Mouse (Mus musculus): ENCODE data around the gene Elmo1.
"Not testable (repeated sequence)": the region's sequence is repeated elsewhere in the genome, so short reads cannot be mapped to it uniquely, and the experiment has no call there.

The Elmo1 gene

DNA sequence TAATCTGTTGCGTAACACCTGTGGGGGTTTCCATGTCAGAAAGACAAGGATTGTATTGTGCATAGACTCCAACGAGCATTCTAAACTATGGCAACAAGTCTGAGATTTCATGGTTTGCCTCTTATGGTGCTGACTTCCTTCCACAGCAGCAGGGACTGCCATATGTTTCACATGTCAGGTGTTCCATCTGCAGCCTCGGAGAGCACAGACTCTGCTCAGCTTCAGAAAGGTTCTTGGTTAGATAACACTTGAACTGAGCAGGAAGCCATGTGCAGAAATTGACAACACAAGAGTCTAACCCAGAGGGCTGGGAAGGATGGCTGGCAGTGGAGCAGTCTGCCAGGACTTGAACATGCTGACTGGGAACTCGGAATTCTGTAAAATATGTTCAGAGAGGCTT is 500.6 kb downstream of the Elmo1 start:
- no peak for DNase-seq (ENCODE audit: low read depth in 1 of 2, low spot score in 2 of 2)

DNA sequence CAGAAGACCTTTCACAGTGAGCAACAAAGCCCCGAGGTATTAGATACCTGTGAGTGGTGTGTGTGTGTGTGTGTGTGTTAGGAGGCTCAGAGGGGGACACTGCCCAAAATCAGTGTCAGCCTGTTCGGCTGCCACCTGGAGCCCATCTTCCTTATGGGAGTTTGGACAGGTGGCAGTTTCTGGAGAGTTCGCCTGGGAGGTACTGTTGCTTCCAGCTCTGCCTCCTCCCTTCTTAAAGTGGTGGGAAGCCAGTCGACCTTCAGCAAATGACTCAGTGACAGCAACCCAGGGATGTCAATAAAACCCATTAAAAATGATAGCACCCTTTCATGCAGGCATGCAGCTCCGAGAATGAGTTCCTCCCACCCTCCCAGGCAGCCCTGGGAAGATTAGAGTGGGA is 506.9 kb downstream of the Elmo1 start:
- DNase-seq (ENCODE audit: low read depth in 1 of 2, low spot score in 2 of 2): no peak

DNA sequence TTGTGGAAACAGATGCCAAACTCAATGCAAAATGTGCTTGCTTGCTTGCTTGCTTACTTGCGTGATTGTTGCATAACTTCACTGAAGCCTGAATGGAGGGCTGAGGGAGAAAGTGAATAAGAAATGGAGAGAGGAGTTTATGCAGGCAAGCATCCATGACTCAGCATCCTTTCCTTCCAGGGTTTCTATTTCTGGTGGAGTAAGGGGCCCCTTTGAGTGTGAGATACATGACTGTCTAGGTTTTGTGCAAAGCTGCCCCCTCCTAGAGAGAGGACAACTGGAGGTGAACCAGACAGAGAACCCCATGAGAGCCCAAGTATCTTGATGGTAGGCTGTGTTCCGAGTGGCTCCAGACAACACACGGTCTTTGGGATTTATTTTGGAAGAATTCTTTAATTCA is 508.2 kb downstream of the Elmo1 start:
- no peak for DNase-seq (ENCODE audit: low read depth in 1 of 2, low spot score in 2 of 2)

DNA sequence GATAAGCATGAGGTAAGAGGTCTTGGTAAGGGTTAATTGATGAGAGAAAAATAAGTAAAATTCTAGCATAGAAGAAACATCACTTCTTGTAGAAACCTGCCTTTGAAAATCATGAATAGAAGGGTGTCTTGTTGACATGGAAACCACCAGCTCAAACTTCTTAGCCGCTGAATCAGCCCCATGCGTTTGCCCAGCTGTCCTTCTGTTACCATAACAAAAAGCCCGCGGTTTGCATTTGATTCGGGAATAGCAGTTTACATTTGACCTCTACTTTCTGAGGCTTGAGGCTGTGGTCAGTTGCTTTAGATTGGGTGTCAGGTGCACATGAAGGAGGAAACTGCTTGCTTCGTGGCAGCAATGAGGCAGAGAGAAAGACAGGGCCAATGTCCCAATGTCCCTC is 509.9 kb downstream of the Elmo1 start:
- DNase-seq (ENCODE audit: low read depth in 1 of 2, low spot score in 2 of 2): no peak

DNA sequence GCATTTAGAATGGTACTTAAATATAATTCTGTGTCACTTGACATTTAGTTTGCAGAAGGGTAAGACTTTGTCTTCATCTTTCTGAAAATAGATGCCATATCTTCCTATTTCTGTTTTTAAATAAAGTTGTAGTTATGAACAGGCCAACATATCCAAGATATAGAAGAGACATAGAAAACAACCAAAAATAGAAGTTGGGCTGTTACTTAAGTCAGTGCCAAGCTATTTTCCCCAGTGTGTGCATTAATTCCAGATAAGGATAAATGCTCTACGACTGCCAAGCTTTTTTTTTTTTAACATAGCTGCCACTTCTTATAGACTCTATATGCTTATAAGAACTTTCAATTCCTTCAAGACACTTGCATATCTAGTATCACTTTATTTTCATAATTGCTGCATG is 511.0 kb downstream of the Elmo1 start:
- no peak for DNase-seq (ENCODE audit: low read depth in 1 of 2, low spot score in 2 of 2)

DNA sequence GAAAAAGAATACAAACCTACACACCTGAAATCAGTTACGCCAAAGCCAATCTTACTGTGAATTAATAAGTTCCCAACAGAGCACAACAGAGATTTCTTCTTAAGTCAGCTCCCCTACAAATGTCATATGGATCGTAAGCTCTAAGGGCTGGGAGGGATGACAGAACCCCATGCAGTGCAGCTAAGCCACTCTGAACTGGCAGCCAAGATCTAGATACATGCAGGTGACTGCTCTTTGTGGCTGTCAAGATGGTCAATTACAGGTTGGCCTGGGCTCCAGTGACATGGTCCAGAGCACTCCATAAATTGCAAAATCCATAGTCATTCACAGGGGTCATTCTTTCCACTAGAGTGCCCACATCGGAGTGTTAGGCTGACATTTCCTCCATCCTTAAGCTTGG is 516.5 kb downstream of the Elmo1 start:
- DNase-seq (ENCODE audit: low read depth in 1 of 2, low spot score in 2 of 2): no peak

DNA sequence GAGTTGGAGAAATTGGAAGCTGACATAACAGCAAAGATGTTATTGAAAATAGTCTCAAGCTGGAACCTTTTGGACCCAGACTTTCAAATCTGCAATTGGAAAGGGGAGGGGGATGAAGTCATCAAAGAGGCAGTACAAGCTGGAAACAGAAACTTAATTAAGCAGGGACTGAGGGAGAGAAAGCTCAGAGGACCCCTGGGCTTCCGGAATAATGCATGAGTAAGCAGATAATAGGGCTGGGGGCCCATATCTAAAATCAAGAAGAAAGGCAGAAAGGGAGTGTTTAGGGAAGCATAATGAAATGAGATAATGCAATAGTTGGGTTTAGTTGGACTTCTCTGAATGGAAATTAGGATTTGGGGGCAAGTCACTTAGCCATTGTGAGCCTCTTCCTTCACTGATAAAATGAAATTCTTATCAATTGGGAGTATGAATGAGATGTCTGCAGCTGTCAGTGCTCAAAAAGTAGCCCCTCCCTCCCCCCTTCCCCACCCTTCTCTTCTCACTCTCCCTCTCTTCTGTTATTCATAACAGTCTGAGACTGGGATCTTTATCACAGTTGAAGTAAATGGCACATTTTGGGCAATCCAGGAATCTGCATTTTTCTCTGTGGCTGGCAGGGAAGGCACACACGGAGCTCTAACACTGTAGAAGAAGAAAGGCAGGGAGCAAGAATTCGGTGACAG is 518.8 kb downstream of the Elmo1 start:
- DNase-seq (ENCODE audit: low read depth in 1 of 2, low spot score in 2 of 2): no peak

DNA sequence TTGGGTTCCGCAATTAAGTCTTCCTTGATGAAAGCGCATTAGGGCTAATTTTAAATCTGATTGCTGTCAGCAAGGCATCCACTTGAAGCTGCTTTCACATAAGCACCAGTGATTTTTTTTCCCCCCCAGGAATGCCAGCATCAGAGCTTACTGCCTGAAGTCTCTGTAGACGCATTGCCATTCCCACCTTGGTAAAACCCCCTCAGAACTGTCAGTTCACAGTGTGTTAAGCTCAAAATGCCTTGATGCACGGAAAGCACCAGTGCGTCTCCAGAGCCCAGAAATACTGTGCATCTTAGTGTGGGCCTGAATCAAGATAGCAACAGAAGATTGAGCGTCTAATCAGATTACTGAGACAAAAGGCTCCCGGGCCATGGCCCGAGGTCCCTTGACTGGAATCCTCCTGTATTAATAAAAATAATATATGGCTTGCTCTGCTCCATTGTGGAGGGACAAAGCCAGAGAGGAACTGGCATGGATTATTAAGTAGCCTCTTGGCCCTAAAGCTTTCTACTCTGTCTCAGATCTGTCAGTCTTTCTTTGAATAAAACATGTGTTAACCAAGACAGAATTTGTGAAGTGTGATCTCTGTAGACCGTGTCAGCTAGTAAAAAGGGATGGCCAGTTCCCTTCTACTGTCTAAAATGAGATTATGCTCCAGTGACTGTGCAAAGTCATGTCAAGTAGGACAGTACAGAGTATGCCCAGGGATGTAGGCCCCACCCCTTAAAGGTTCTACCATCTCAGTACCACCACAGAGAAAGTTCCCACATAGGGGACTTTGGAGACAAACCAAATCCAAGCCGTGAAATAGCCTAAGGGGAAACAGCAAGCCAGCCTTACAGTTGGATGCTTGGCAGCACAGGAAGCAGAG is 525.4 kb downstream of the Elmo1 start:
- DNase-seq (ENCODE audit: low read depth in 1 of 2, low spot score in 2 of 2): no peak

DNA sequence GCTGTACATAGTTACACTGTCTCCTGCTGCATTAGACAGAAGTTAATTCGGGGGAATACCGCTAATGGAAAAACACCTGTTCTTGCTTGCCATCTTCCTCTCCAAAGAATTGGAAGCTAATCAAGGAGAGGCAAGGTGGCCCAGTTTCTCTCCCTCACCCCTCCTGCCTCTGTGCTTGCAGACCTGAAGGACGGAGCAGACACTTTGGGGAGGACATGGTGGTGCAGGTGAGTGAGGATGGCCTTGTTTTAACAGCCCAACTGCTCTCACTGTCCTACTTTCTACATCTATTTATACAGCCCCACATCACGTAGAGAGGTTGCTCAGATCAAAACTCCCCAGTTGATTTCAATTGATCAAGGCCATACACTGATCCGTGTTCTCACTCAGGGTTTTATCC is 529.5 kb downstream of the Elmo1 start:
- no peak for DNase-seq (ENCODE audit: low read depth in 1 of 2, low spot score in 2 of 2)

DNA sequence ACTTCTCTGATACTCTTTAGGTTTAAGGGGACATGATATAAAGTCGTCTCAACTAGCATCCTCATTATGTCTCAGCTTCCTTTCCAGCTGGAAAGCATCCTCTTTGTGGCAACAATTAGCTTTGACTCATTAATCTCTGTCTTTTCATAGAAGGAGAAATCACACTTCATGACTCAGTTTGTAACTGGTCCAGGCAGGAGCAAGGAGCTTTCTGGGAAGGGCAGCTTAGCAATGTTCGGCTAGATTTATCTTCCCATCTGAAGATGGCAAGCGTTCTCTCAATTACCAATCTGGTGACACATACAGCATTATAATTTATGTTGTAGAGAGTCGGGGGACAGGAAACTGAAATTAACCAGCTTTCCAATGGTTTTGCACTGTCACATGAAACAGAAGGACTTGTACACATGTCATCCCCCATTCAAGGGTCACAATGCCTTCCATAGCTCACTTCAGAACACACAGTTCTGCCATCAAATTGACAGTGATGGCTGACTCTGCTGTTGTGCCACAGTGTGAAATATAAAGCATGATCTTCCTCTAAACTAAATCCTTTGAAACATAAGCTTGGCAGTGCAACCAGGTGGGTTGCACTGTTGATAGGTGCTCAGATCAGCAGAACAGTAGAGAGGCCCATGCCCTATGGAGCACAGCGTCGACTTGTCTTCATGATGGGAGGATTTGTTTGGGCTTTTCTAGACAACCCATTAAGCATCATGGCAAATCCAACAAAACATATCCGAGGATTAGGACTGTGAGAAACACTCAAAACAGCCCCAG is 532.9 kb downstream of the Elmo1 start:
- no peak for DNase-seq (ENCODE audit: low read depth in 1 of 2, low spot score in 2 of 2)

DNA sequence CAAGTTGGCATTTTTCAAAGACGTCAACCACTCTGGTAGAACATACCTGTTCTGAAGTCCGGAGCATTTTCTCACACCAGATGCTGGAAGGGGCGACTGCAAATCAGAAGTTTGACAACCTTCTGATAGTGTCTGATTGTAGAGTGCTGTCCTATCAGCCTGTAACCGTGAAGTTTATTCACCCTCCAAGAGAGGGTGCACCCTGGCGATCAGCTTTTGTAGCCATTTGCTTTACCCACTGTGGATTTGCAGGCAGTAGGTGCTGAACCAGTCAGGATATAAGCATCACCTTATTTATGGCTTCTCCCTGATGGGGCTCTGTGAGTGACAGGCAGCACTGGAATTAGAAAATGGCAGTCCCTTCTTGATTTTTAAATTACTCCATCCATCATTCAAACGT is 537.4 kb downstream of the Elmo1 start:
- no peak for DNase-seq (ENCODE audit: low read depth in 1 of 2, low spot score in 2 of 2)

DNA sequence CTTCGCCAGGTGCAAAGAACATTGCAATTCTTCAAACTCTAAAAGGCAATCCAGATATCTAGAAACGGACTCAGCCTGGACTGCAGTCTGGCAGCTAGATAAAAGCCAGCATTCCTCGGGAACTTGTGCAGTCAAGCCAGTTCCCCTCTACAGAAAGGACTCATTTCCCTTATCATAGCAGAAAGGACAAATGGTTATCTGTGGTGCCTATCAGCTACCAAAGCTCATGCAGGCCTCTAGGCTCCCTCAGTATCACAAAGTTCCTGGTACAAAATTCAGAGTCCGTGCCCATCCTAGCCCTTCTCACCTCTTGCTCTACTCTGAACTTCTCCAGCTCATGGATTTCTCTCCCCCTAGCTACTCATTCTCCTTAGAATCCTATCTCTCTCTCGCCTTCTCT is 542.1 kb downstream of the Elmo1 start:
- DNase-seq (ENCODE audit: low read depth in 1 of 2, low spot score in 2 of 2): no peak

DNA sequence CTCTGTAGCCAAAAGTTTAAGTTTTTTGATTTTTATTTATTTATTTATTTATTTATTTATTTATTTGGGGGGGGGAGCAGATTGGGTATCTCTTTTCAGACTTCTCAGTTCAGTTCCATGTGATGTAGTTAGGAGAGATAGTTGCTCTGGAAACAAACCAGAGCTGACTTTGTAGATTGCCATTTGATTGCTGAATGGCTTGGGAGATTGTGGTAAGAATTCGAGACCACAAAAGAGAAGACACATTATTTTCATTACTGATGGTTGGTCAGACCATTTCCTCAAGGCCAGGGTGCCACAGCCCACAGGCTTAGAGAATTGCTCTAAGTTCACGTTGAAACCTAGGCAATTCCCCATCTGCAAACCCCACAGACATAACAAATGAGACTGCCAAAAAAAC is 544.3 kb downstream of the Elmo1 start:
- DNase-seq (ENCODE audit: low read depth in 1 of 2, low spot score in 2 of 2): not testable (repeated sequence)

DNA sequence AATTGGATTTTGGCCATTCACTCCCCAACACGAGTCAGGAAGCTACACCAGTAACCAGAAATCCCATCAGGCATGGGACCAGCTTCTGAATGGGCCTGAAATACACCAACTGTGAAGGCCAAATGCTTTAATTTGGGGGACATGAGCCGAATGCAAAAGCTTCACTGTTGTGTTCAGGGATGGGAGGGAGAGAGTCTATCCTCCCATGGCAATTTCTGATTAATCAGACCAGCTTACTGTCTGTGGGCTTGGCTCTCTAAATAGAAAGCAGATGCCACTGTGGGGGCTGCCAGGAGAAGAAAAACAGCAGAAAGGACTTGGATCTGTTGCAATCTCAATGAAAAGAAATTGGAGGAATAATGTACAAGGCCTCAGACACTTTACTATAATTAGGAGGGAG is 545.2 kb downstream of the Elmo1 start:
- DNase-seq (ENCODE audit: low read depth in 1 of 2, low spot score in 2 of 2): no peak

Data from monocyte, adult 2 months (primary cell).